Mouse (Mus musculus): Measurements from ENCODE around the gene Apba3. TPM values are rescaled to one million over a fixed set of nuclear protein-coding genes. Genes with fewer than 3 reads are reported as not detected.

Gene Apba3
- polyA plus RNA-seq, 1 experiment: 136 TPM

DNA sequence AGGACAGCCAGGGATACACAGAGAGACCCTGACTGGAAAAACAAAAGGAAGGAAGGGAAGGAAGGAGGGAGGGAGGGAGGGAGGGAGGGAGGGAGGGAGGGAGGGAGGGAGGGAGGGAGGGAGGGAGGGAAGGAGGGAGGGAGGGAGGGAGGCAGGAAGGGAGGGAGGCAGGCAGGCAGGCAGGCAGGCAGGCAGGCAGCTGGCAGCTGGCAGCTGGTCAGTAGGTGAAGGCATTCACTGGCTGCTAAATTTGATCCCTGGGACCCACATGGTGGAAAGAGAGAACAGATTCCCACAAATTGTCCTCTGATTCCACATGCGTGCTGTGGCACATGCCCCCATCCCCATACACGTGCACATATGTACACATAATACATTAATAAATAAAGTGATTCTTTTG lies 28.1 kb upstream of the Apba3 start:
- H3K4me1 ChIP-seq (replicated peaks; ENCODE audit: control insufficient read depth, insufficient read depth, low read length): peaks cover 30% of the 10 kb centered on the region
- 94% methylated on average over 2 of the region's 2 CpGs for WGBS
- no peaks in the 10 kb centered on the region for H3K36me3 ChIP-seq (ENCODE audit: control insufficient read depth, insufficient read depth, low read length)

GRCm38 (mm10) chr10:81240876-81241275 lies 25.9 kb upstream of the Apba3 start:
- no peaks in the 10 kb centered on the region for H3K36me3 ChIP-seq (ENCODE audit: control insufficient read depth, insufficient read depth, low read length)
- no peaks in the 10 kb centered on the region; the same call in 1 of the 2 replicates for H3K27me3 ChIP-seq (ENCODE audit: control insufficient read depth, insufficient read depth, low read length)
- H3K4me3 ChIP-seq (ENCODE audit: control insufficient read depth, insufficient read depth, low read length): no peak overlapping the region
- no peak for TF ChIP-seq POLR2A (IDR thresholded peaks at IDR 0.05; ENCODE audit: control insufficient read depth, extremely low read depth, insufficient read depth, low read length, poor library complexity)
- peak; percentile 85 for TF ChIP-seq CTCF (IDR thresholded peaks at IDR 0.05; ENCODE audit: borderline replicate concordance, control insufficient read depth, extremely low read depth, insufficient read depth, low read length, poor library complexity)
- peak; percentile 74 for DNase-seq
- 25% methylated on average over 13 of the region's 13 CpGs for WGBS
- no peak overlapping the region for H3K27ac ChIP-seq (ENCODE audit: control insufficient read depth, insufficient read depth, low read length)
- H3K4me1 ChIP-seq (replicated peaks; ENCODE audit: control insufficient read depth, insufficient read depth, low read length): peaks cover 37% of the 10 kb centered on the region

More for the DNA sequence above, 28.1 kb upstream of the Apba3 start:
- no peak for DNase-seq
- Histone ChIP-seq H3K27ac (ENCODE audit: control insufficient read depth, insufficient read depth, low read length) (no peak overlapping the region), H3K4me3 (ENCODE audit: control insufficient read depth, insufficient read depth, low read length) (no peak overlapping the region), H3K27me3 (ENCODE audit: control insufficient read depth, insufficient read depth, low read length) (no peaks in the 10 kb centered on the region; the same call in 1 of the 2 replicates)
- no peak for TF ChIP-seq CTCF (IDR thresholded peaks at IDR 0.05; ENCODE audit: borderline replicate concordance, control insufficient read depth, extremely low read depth, insufficient read depth, low read length, poor library complexity)
- TF ChIP-seq POLR2A (IDR thresholded peaks at IDR 0.05; ENCODE audit: control insufficient read depth, extremely low read depth, insufficient read depth, low read length, poor library complexity): no peak

GRCm38 (mm10) chr10:81242021-81242420 lies 24.7 kb upstream of the Apba3 start:
- Histone ChIP-seq H3K4me1 (replicated peaks; ENCODE audit: control insufficient read depth, insufficient read depth, low read length) (peaks cover 43% of the 10 kb centered on the region), H3K27me3 (ENCODE audit: control insufficient read depth, insufficient read depth, low read length) (no peaks in the 10 kb centered on the region; the same call in 1 of the 2 replicates), H3K27ac (ENCODE audit: control insufficient read depth, insufficient read depth, low read length) (0 out of 2 replicates have a peak overlapping the region, but pooled peaks have one; percentile 15), H3K4me3 (ENCODE audit: control insufficient read depth, insufficient read depth, low read length) (no peak overlapping the region), H3K36me3 (ENCODE audit: control insufficient read depth, insufficient read depth, low read length) (no peaks in the 10 kb centered on the region)
- DNase-seq: no peak
- TF ChIP-seq CTCF (IDR thresholded peaks at IDR 0.05; ENCODE audit: borderline replicate concordance, control insufficient read depth, extremely low read depth, insufficient read depth, low read length, poor library complexity): peak; percentile 27; the same call in 1 of the 2 replicates
- no peak for TF ChIP-seq POLR2A (IDR thresholded peaks at IDR 0.05; ENCODE audit: control insufficient read depth, extremely low read depth, insufficient read depth, low read length, poor library complexity)
- WGBS: 84% methylated on average over 16 of the region's 16 CpGs

- no peaks in the 10 kb centered on the region for H3K36me3 ChIP-seq (ENCODE audit: control insufficient read depth, insufficient read depth, low read length)
- H3K27ac ChIP-seq (ENCODE audit: control insufficient read depth, insufficient read depth, low read length): no peak overlapping the region
- no peak for TF ChIP-seq CTCF (IDR thresholded peaks at IDR 0.05; ENCODE audit: borderline replicate concordance, control insufficient read depth, extremely low read depth, insufficient read depth, low read length, poor library complexity)
- TF ChIP-seq POLR2A (IDR thresholded peaks at IDR 0.05; ENCODE audit: control insufficient read depth, extremely low read depth, insufficient read depth, low read length, poor library complexity): no peak
- WGBS: 97% methylated on average over 4 of the region's 4 CpGs
- H3K4me3 ChIP-seq (ENCODE audit: control insufficient read depth, insufficient read depth, low read length): no peak overlapping the region
- H3K27me3 ChIP-seq (ENCODE audit: control insufficient read depth, insufficient read depth, low read length): no peaks in the 10 kb centered on the region; the same call in 1 of the 2 replicates
- peaks cover 54% of the 10 kb centered on the region for H3K4me1 ChIP-seq (replicated peaks; ENCODE audit: control insufficient read depth, insufficient read depth, low read length)
- no peak for DNase-seq
Observed at GRCm38 (mm10) chr10:81244146-81244545, 22.6 kb upstream of the Apba3 start.

GRCm38 (mm10) chr10:81244595-81244994 lies 22.2 kb upstream of the Apba3 start:
- peak; percentile 84 for DNase-seq
- Histone ChIP-seq H3K27ac (ENCODE audit: control insufficient read depth, insufficient read depth, low read length) (no peak overlapping the region), H3K27me3 (ENCODE audit: control insufficient read depth, insufficient read depth, low read length) (no peaks in the 10 kb centered on the region; the same call in 1 of the 2 replicates), H3K4me1 (replicated peaks; ENCODE audit: control insufficient read depth, insufficient read depth, low read length) (peaks cover 58% of the 10 kb centered on the region), H3K4me3 (ENCODE audit: control insufficient read depth, insufficient read depth, low read length) (no peak overlapping the region), H3K36me3 (ENCODE audit: control insufficient read depth, insufficient read depth, low read length) (no peaks in the 10 kb centered on the region)
- TF ChIP-seq POLR2A (IDR thresholded peaks at IDR 0.05; ENCODE audit: control insufficient read depth, extremely low read depth, insufficient read depth, low read length, poor library complexity) (no peak), CTCF (IDR thresholded peaks at IDR 0.05; ENCODE audit: borderline replicate concordance, control insufficient read depth, extremely low read depth, insufficient read depth, low read length, poor library complexity) (peak; percentile 97)
- WGBS: 12% methylated on average over 17 of the region's 17 CpGs

GRCm38 (mm10) chr10:81245166-81245565 lies 21.6 kb upstream of the Apba3 start:
- H3K27me3 ChIP-seq (ENCODE audit: control insufficient read depth, insufficient read depth, low read length): no peaks in the 10 kb centered on the region
- TF ChIP-seq POLR2A (IDR thresholded peaks at IDR 0.05; ENCODE audit: control insufficient read depth, extremely low read depth, insufficient read depth, low read length, poor library complexity): no peak
- TF ChIP-seq CTCF (IDR thresholded peaks at IDR 0.05; ENCODE audit: borderline replicate concordance, control insufficient read depth, extremely low read depth, insufficient read depth, low read length, poor library complexity): no peak
- peak; percentile 1 for DNase-seq
- H3K27ac ChIP-seq (ENCODE audit: control insufficient read depth, insufficient read depth, low read length): no peak overlapping the region
- H3K4me1 ChIP-seq (replicated peaks; ENCODE audit: control insufficient read depth, insufficient read depth, low read length): peaks cover 64% of the 10 kb centered on the region
- no peaks in the 10 kb centered on the region for H3K36me3 ChIP-seq (ENCODE audit: control insufficient read depth, insufficient read depth, low read length)
- WGBS: 95% methylated on average over 6 of the region's 6 CpGs
- no peak overlapping the region for H3K4me3 ChIP-seq (ENCODE audit: control insufficient read depth, insufficient read depth, low read length)

GRCm38 (mm10) chr10:81247804-81248203 lies 19.0 kb upstream of the Apba3 start:
- DNase-seq: peak; percentile 38
- no peaks in the 10 kb centered on the region for H3K36me3 ChIP-seq (ENCODE audit: control insufficient read depth, insufficient read depth, low read length)
- peaks cover 49% of the 10 kb centered on the region for H3K4me1 ChIP-seq (replicated peaks; ENCODE audit: control insufficient read depth, insufficient read depth, low read length)
- TF ChIP-seq CTCF (IDR thresholded peaks at IDR 0.05; ENCODE audit: borderline replicate concordance, control insufficient read depth, extremely low read depth, insufficient read depth, low read length, poor library complexity): no peak
- TF ChIP-seq POLR2A (IDR thresholded peaks at IDR 0.05; ENCODE audit: control insufficient read depth, extremely low read depth, insufficient read depth, low read length, poor library complexity): no peak
- H3K27ac ChIP-seq (ENCODE audit: control insufficient read depth, insufficient read depth, low read length): peak overlapping the region; percentile 89
- no peak overlapping the region for H3K4me3 ChIP-seq (ENCODE audit: control insufficient read depth, insufficient read depth, low read length)
- no peaks in the 10 kb centered on the region; the same call in 1 of the 2 replicates for H3K27me3 ChIP-seq (ENCODE audit: control insufficient read depth, insufficient read depth, low read length)
- WGBS: 20% methylated on average over 2 of the region's 2 CpGs

Data from thymus, adult 2 months (tissue).